Mouse (Mus musculus) cerebellum, adult 2 months (tissue): Measurements from ENCODE around the gene 2900026A02Rik.

Experiments
- CTCF ChIP-seq: fragments of 200-500 bp; IDR thresholded peaks from 2 replicates; pipeline ENCODE4 v1.5.1; 2011; ENCODE audit warnings: low read depth, mild to moderate bottlenecking, control low read depth, low read length, moderate library complexity, borderline replicate concordance; ENCODE audit not compliant: insufficient read depth
- POLR2A ChIP-seq: fragments of 200-500 bp; IDR thresholded peaks from 2 replicates; pipeline ENCODE4 v1.6.1; 2011; ENCODE audit warnings: low read length, control low read depth, borderline replicate concordance; ENCODE audit not compliant: insufficient read depth

DNA sequence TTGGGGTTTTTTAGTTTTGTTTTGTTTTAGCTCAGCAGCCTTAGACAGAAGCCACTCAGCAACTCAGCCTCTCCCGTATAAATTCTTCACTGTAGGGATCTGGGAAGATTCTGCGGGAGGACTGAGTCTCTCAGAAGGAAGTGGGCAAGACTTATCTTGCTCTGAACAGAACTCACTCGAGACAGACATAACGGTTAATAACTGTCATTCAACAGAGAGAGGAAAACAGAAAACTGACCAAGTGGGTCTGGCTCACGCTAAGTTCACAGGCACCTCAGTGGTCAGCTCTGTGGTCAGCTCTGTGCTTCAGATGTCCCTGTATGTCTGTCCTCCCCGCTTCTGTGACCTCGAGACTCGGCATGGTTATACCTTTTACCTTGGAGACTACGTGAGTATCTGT is 101.7 kb downstream of the 2900026A02Rik start:
- TF ChIP-seq POLR2A, result no peak
- TF ChIP-seq CTCF, result no peak
